8 mouse cellular contexts compared by ENCODE assay signal in genomic region chr10:39066962-39067361, GRCm38 (mm10).
DNase-seq lines count a peak whose midpoint lies in the region; ATAC-seq lines count a peak whose summit lies in the region.

No protein-coding gene starts in this region.

- no peak overlapping the region for H3K4me3 ChIP-seq in liver, embryonic 13.5 days (replicated peaks)

- H3K9ac ChIP-seq in liver, embryonic 13.5 days, result no peak overlapping the region

- DNase-seq in 3134 (ENCODE audit: extremely low read depth, insufficient read length, low spot score), result peak; percentile 15
- DNase-seq in R1 (ENCODE audit: low read depth, low spot score), result peak; percentile 92
- DNase-seq in kidney, adult 9 months, result peak; percentile 68
- DNase-seq in liver, embryonic 13.5 days, result peak; percentile 22
- DNase-seq in ovary, postnatal 10 days (ENCODE audit: low spot score), result peak; percentile 30
- peak; percentile 80 for DNase-seq in thymus, postnatal 0 days (ENCODE audit: low spot score)

- no peaks in the 10 kb centered on the region for H3K4me1 ChIP-seq in liver, embryonic 13.5 days (replicated peaks)

- H3K27me3 ChIP-seq in liver, embryonic 13.5 days, result no peaks in the 10 kb centered on the region

- H3K9me3 ChIP-seq in liver, embryonic 13.5 days (replicated peaks), result no peaks in the 10 kb centered on the region

- H3K4me2 ChIP-seq in liver, embryonic 13.5 days, result no peak overlapping the region

- no peaks in the 10 kb centered on the region for H3K36me3 ChIP-seq in liver, embryonic 13.5 days

- H3K27ac ChIP-seq in liver, embryonic 13.5 days, result no peak overlapping the region

- peak; percentile 99 for ATAC-seq in common myeloid progenitor, adult 5-6 weeks (replicated peaks; ENCODE audit: low read depth, poor library complexity, severe bottlenecking)
- ATAC-seq in granulocyte monocyte progenitor cell, adult 5-6 weeks (replicated peaks; ENCODE audit: poor library complexity, severe bottlenecking), result peak; percentile 95
- ATAC-seq in liver, embryonic 13.5 days (ENCODE audit: low read depth), result no peak

Comparison
In these comparisons a context has a peak if more than half of its experiments do, and no peak if none do; other contexts are left out.
1. DNase-seq: peak in every context shown above with its lines; median percentile 92 in R1; 80 in thymus, postnatal 0 days; 68 in kidney, adult 9 months; 30 in ovary, postnatal 10 days; 22 in liver, embryonic 13.5 days; 15 in 3134.